Mouse (Mus musculus): Measurements from ENCODE around the gene Hes1.

Hes1 gene

DNA sequence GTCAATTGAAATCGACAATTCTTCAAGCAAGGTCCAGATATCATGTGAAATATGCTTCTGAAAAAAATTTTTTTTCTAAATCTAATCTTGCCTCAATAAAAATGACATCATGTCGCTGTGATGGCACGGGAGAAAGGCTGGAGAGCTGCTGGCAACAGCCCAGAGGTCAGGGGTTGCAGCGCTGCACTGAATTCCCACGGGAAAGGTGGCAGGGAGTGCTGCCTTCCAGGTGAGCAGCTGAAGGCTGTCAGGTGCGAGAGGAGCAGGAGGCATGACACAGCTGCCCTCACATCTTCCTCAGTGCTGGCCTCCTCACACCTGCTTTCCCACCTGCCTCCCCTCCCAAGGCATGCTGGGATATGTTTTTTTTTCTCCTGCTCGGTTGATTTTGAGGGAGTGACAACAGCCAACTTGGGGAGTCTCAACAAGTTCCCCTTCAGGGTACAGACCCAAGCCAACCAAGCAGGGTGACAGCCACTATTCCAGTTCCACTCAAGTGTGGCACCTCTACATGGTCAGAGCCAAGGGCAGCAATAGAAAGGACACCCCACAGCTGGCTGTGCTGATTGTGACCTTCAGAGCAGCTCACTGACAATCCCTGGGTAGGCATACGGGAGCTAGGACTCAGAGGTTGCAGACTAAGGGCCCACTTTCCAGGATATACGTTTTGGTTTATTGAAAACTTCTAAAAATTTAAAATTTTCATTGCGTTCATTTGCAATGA, 13.3 kb upstream of the Hes1 start:
- no peak for DNase-seq (ENCODE audit: low read depth, low spot score)

DNA sequence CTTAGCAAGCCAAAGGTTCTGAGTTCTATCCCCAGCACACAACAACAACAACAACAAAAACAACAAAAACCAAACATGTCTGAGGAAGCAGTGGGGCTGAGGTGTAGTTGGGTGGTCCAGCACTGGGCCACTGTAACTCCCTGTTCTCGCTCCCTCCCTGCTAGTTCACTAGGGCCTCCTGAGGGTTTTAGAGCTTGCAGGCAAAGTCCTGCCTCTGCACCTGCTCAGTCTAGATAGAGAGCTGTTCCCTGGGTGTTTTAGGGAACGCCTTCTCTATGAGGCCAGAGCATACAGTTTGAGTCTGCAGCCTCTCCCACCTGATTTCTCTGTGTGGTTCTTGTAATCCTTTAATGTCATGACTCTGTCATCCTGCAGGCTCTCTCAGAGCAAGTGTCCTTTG, 11.9 kb upstream of the Hes1 start:
- DNase-seq (ENCODE audit: low read depth, low spot score) = no peak

DNA sequence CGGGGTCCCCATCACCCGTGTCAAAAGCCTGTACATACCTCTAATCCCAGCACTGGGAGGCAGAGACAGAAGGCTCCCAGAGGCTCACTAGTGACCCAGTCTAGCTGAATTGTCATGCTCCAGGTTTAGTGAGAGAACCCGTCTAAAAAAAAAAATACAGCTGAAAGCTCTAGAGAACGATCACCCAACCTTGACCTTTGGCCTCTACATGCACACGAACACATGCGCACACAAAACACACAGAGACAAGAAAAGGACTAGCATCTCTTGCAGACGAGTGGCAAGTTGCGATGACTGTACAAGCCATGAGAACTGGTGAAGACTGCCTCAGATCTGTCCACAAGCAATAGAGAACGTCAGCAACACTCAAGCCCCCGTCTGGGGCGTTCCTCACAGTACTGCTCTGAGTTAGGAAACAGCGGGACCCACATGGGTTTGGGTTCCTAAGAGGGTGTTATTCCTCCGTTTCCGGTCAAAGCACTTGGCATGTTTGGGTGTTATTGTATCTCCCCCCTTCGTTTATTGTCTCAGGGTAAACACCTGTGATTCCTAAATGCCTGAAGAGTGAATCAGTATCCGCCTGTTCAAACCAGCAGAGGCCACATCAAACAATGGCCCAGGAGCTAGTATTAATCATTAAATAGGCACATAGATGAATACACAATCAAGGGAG, 11.2 kb upstream of the Hes1 start:
- DNase-seq (ENCODE audit: low read depth, low spot score) = no peak

DNA sequence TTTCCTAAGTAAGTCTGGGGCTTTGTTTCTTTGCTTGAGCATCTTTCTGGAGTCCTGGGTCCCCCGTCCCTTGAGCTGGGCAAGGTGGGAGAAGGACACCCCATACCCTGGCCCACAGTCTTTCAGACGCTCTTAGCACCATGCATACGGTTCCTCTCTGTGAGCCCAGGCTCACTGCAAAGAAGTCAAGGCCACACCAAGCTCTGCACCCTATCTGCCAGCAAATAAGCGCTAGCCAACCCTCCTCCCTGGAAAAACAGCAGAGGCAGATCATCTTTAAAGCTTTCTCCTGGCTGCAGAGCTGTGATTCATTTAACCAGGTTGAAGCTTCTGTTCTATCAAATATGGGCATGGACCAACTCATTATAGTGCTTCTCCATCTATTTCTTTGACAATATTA, 9.6 kb upstream of the Hes1 start:
- DNase-seq (ENCODE audit: low read depth, low spot score) = no peak

DNA sequence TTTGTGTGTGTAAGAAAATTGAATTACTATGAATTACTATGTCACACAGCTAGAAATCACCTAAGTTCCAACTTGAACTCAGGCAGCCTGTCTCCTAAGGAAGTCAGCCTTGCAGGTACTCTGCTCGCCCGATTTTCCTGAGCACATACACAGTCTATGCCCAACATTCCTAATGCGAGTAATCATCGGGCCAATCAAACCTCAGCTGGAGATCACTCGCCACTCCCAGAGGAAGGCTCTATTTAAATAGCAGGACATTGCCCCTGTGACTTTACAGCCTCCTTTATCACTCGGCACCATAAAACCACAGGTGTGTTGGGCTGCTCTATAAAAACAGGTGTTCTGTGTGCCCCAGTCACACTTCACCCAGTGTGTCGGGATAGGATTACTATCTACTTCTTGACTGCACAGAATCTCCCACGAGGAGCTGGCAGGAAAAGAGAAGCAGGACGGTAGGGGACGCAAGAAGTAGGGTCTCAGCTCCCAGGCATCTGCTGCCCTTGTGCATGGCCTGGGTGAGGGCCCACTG, 8.8 kb upstream of the Hes1 start:
- no peak for DNase-seq (ENCODE audit: low read depth, low spot score)

DNA sequence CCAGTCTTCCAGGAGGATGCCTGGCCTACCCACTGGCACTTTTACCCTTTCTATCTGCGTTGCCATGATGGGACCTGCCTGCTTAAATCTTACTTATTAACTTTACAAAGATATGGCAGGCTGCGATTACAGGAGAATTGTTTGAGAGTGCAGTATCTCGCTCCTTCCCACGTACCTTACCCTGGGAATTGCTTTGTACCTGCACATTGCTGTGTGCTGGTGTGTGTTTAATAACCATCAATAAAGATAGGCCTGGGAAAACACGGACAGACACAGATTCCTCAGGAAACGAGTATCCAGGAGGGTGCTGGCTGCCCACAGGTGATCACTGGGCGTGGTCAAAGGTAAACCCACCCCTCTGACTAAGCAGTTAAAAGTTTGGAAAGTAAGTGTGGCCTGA, 8.3 kb upstream of the Hes1 start:
- DNase-seq (ENCODE audit: low read depth, low spot score) = no peak

DNA sequence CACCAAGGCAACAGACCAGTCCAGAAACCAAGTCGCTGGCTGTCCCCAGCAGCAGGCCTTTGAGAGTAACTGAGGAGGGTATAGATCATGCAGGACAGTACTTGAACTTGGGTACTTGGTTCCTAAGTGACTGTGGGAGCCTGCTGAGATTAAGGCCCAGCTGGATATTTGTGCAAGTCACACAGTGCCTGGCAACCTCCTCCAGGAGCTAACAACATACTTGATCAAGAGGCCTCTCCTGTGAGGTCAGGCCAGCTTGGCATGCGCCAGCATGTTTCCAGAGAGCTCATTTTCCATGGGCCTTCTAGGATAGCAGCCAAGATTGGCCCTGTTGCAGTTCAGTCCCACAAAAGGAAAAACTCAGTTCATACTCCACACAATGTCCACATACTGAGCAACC, 7.3 kb upstream of the Hes1 start:
- DNase-seq (ENCODE audit: low read depth, low spot score) = no peak

DNA sequence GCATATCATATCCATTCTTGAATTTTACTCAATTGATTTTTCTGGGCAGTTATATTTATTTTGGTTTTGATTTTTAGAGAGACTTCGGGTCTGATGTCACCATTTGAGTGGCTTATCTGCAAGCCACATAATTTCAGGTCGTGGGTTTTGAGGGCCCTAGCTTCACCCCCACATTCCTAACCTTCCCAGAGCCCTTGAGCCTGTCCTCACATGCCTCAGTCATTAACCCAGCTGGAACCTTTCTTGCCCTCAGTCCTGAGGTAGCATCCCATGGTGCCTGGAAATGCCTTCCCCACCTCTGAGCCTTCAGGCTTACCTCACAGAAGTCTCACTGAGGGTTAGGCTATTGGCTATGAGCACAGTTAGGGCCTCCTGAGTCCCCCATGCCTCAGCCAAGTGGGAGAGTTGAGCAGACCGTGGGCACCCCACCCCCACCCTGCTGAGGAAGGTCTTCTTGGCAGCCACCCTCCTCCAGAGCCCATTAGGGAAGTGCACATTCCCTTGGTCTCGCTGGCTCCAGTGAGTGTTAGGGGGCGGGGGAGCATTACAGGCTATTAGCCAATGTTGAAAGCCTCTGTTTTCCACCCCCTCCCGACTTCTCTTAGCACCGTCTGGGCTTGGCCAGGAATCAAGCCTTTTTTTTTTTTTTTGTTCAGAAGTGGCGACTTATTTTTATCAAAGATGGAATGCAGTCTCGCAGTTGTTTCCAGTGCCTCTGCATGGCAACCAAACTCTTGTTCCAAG, 5.0 kb upstream of the Hes1 start:
- no peak for DNase-seq (ENCODE audit: low read depth, low spot score)

DNA sequence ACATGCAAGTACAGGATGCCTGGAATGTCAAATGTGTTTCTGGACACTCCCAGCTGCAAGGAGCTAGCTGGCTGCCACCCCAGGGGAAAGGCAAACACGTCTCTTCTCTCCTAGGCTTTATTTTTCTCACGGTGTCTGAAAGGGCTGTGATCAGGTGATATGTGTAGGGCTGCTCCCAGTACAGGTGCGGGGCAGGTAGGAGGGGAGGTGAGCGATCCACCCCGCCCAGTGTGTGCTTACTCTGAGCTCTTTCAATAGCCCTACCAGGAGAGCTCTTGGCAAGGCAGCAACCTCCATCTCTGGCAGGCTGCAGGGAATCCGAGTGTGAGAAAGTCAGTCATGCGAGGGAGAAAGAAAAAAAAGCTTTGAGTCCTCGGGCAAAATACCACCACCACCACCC, 3.8 kb upstream of the Hes1 start:
- no peak for DNase-seq (ENCODE audit: low read depth, low spot score)

DNA sequence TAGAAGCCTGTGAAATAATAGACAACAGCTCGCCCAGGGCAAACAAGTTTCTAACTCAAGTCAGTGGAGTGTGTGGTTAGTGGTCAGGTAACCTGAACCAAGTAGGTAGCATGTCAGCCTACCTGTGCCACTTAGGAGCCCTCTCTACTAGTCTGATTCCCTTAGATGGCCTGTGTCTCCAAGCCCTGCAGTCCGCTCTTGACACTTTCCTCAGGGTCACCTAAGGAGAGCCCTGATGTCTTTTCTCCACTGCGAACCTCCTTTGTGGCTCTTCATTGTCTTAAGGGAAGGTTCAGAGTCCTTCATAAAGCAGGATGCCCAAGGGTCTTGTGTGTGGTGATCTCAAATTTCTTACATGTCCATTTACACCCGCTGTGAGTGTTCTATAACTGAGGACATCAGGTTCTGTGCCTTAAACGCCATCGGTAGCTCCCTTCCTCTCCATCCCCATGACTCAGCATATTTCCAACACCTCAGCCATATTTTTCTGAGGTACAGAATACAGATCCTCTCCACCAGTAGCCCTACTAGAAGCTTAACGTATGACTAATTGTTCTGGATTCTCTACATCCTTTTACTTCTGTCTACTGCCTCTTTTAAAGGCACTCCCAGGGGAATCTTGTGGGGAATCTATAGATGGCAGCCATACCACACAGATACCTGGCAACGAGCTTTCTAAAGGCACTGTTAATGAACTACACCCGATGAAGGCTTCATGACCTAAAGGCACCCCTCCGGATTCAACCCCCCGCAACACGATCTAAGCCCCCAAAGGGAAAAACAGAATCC, 1.7 kb upstream of the Hes1 start:
- DNase-seq (ENCODE audit: low read depth, low spot score) = no peak

DNA sequence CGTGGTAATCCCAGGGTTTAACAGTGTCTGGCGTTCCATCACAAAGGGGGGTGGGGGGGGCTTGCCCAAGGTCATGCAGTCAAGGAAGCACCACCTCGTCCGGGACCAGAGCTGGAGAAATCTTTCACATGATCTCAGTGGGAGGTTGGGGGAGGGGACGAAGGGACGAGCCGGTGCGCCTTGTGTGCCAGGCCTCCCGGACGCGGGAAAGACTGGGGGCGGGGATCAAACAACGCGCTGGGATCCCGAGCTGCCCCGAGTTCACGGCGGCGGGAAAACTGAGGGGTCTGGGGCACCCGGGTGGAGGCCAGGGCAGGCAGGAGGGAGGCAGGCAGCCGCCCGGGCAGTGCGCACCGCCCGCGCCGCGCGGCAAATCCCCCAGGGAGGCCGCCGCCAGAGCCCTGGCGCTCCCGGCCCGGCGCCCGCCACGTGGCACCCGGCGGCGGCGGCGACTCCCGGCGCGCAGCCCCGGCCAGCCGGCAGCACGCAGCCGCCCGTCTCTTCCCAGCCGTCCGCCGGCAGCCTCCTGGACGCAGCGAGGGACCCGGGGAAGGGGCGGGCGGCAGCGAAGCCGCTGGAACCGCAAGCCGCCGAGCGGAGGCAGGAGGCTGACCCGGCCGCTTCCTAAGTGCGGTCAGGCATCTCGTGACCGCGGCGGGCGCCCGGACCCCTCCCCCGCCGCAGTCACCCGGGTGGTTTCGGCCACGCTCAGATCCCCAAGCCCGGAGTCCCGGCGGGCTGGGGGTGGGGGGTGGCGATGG, 883 bp upstream of the Hes1 start:
- no peak for DNase-seq (ENCODE audit: low read depth, low spot score)

DNA sequence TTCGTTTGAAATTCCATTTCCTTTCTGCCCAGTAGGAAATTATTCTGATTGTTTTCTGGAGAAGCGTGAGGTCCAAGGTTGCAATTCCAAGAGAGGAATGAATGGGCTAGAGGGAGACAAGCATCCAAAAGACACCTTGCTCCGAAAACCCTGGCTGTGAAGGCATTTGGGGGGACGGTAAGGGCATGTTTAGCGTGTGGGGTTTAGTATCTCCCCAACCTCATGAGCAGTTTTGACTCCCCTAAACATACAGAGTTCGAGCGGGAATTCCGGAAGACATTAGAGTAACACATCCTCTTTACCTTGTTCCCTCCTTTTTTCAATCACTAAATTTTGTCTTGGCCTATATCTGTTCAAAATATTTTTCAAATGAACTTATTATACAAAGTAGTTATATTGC, 429 bp downstream of the Hes1 start:
- no peak for DNase-seq (ENCODE audit: low read depth, low spot score)

DNA sequence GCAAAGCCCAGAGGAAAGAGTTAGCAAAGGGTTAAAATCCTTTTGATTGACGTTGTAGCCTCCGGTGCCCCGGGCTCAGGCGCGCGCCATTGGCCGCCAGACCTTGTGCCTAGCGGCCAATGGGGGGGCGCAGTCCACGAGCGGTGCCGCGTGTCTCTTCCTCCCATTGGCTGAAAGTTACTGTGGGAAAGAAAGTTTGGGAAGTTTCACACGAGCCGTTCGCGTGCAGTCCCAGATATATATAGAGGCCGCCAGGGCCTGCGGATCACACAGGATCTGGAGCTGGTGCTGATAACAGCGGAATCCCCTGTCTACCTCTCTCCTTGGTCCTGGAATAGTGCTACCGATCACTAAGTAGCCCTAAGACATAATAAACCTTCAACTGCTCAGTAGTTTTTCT, 893 bp downstream of the Hes1 start:
- no peak for DNase-seq (ENCODE audit: low read depth, low spot score)

DNA sequence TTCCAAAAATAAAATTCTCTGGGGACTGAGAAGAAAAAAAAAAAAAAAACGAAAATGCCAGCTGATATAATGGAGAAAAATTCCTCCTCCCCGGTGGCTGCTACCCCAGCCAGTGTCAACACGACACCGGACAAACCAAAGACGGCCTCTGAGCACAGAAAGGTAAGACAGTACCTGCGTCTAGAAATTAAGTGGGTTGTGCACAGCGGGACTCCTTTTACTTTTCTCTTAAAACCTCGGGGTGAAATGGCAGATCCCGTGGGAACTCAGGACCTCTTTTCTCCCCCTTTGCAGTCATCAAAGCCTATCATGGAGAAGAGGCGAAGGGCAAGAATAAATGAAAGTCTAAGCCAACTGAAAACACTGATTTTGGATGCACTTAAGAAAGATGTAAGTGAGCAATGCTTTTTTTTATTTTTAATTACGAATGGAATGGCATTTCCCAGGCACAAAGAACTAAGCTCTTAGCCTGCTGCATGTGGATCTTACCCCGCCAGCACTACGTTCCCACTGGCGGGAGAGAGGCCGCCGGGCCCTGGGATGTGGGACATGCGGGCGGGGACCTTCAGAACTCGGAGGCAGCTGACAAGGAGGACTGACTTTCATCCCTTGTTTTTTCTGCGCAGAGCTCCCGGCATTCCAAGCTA, 1.5 kb downstream of the Hes1 start:
- no peak for DNase-seq (ENCODE audit: low read depth, low spot score)

DNA sequence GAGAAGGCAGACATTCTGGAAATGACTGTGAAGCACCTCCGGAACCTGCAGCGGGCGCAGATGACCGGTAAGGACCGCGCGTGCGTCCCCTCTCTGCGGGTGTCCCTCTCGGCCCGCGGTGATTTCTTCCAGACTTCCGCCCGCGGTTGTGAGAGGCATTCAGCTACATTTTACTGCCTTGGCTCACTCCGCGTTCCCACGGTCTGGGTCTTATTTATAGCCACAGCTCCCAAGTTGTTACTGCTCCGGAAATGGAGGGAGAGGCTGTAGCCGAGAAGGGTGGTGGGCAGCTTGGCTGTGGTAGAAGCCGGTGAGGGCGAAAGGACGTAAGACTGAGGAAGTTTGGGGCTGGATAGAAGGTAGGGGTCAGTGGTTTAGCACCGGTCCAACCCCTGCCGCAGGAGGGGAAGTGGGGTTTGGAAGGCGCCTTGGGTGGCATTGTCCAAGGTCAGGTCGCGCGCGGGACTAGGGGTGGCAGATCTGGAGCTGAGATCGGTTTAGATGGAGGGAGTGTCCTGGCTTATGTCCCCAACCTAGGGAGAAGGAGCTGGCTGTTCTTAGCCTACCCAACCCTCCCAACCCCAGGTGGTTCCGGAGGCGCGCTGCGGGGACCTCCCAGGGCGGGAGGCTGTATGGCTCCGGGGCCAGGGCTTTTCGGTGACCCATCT, 2.1 kb downstream of the Hes1 start:
- no peak for DNase-seq (ENCODE audit: low read depth, low spot score)

DNA sequence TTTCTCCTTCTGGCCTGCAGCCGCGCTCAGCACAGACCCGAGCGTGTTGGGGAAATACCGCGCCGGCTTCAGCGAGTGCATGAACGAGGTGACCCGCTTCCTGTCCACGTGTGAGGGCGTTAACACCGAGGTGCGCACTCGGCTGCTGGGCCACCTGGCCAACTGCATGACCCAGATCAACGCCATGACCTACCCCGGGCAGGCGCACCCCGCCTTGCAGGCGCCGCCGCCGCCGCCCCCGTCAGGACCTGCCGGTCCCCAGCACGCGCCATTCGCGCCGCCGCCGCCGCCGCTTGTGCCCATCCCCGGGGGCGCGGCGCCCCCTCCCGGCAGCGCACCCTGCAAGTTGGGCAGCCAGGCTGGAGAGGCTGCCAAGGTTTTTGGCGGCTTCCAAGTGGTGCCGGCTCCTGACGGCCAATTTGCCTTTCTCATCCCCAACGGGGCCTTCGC, 2.7 kb downstream of the Hes1 start:
- no peak for DNase-seq (ENCODE audit: low read depth, low spot score)

DNA sequence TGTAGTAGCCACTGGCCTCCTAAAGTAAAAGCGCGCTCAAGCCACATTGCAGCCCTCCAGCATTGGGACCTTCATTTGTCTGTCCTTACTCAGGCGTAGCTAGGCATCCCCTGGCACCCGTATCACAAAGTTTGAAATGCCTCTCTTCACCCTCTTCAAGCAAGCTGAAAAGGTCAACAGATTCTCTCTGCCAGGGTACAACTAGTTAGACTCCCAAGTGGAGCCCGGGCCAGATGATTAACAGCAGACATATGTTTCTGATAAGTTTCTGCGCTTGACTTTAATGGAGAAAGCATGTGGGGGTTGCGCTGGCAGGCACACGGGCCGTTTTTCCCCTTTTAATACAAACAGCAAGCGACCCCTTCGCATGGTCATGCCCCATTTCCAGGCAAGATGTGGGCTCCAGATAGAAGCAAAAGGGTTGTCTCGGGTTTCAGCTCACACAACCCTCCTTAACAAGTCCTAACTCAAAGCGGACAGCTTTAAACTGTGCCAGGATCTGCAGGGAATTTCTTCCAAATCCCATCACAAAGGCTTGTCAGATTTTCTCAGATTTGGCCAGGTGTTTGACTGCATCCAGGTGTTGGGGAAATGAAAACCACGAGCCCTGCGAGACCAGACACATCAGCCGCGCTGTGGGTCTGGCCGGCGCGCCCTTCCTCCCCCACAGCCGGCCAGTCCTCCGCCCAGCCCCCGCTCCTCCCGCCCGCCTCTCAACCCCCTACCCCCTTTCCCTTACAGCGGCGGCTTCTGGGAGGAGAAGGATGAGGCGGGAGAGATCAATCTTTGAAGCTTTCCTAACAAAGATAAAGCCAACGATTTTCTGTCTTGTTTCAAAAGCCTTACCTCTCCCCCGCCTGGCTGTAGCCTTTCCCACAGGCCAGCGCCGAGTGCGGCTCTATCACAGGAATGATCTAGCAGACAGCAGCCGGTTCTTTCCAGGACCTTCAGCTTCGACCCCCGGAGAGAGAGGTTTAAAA, 4.1 kb downstream of the Hes1 start:
- no peak for DNase-seq (ENCODE audit: low read depth, low spot score)

DNA sequence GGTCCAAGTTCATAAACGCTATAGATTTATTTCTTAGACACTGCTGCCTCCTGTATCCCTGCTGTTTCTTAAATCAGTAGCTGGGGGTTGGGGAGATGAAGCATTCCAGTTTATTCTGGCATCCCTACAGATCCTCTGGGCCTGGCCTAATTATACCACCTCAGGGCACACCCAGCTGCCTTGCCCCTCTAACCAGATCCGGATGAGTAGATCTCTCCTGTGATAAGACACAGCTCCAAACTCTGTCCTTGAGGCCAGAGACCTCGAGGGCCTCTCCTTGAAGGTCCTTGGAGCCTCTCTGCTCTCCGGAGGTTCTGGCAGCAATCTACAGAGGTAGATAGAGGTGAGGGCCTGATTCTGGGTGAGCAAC, 5.4 kb downstream of the Hes1 start:
- DNase-seq (ENCODE audit: low read depth, low spot score) = no peak

Data from brain, embryonic 18.5 days (tissue).